Mouse (Mus musculus) myocyte (in vitro differentiated cells): ENCODE results near the gene Sema4a. TPM values are rescaled to one million over a fixed set of nuclear protein-coding genes. Genes with fewer than 3 reads are reported as not detected.

Source experiments
- H3K27me3 ChIP-seq: one replicate; pipeline ENCODE4 v1.6.1; 2011; ENCODE audit not compliant: control insufficient read depth, insufficient read depth, insufficient read length
- H3K36me3 ChIP-seq: one replicate; pipeline ENCODE4 v1.6.1; 2011; ENCODE audit not compliant: control insufficient read depth, insufficient read depth
- H3K4me2 ChIP-seq: one replicate; pipeline ENCODE4 v1.6.1; 2011; ENCODE audit warnings: low read depth, control low read depth
- H3K4me3 ChIP-seq: one replicate; pipeline ENCODE4 v1.5.1; 2011; ENCODE audit warnings: mild to moderate bottlenecking, control low read depth, moderate library complexity
- H3K79me2 ChIP-seq: one replicate; pipeline ENCODE4 v1.6.1; 2011; ENCODE audit not compliant: control insufficient read depth, insufficient read depth
- H3ac ChIP-seq: one replicate; pipeline ENCODE4 v1.6.1; 2011; ENCODE audit not compliant: control insufficient read depth, insufficient read length
- CEBPB ChIP-seq: IDR thresholded peaks from 2 replicates; pipeline ENCODE4 v1.6.1; 2011; ENCODE audit warnings: mild to moderate bottlenecking, moderate library complexity; ENCODE audit not compliant: poor library complexity, insufficient read depth, severe bottlenecking
- E2F4 ChIP-seq: IDR thresholded peaks from one replicate; pipeline ENCODE4 v1.6.1; 2011; ENCODE audit warnings: mild to moderate bottlenecking, control low read depth, moderate library complexity; ENCODE audit not compliant: insufficient read depth
- MAX ChIP-seq: IDR thresholded peaks from one replicate; pipeline ENCODE4 v1.6.1; 2011; ENCODE audit warnings: low read depth, mild to moderate bottlenecking, control low read depth
- MYOD1 ChIP-seq, 3 experiments: IDR thresholded peaks; one replicate each; pipeline ENCODE4 v1.6.1; 2011; ENCODE audit warnings: control low read depth in 2 of 3, low read depth in 2 of 3, mild to moderate bottlenecking in 2 of 3, moderate library complexity in 1 of 3; ENCODE audit not compliant: insufficient read length in 2 of 3, control insufficient read depth in 1 of 3
- MYOG ChIP-seq, 3 experiments: IDR thresholded peaks; one replicate each; pipeline ENCODE4 v1.6.1; 2011; ENCODE audit warnings: control low read depth in 2 of 3, low read depth in 2 of 3, mild to moderate bottlenecking in 2 of 3; ENCODE audit not compliant: insufficient read length in 2 of 3, control insufficient read depth in 1 of 3, insufficient read depth in 1 of 3
- POLR2A ChIP-seq: IDR thresholded peaks from one replicate; pipeline ENCODE4 v1.6.1; 2011; ENCODE audit warnings: low read depth, mild to moderate bottlenecking, control low read depth, moderate library complexity; ENCODE audit not compliant: insufficient read length
- POLR2AphosphoS2 ChIP-seq: IDR thresholded peaks from one replicate; pipeline ENCODE4 v1.6.1; 2011; ENCODE audit warnings: low read depth, control low read depth; ENCODE audit not compliant: insufficient read length
- REST ChIP-seq: IDR thresholded peaks from one replicate; pipeline ENCODE4 v1.6.1; 2011; ENCODE audit warnings: mild to moderate bottlenecking, control low read depth, moderate library complexity; ENCODE audit not compliant: insufficient read depth, insufficient read length
- SRF ChIP-seq: IDR thresholded peaks from one replicate; pipeline ENCODE4 v1.6.1; 2011; ENCODE audit warnings: low read depth; ENCODE audit not compliant: control insufficient read depth, insufficient read length
- TCF12 ChIP-seq: IDR thresholded peaks from one replicate; pipeline ENCODE4 v1.6.1; 2011; ENCODE audit warnings: mild to moderate bottlenecking, control low read depth; ENCODE audit not compliant: poor library complexity, insufficient read depth, severe bottlenecking
- TCF3 ChIP-seq: IDR thresholded peaks from one replicate; pipeline ENCODE4 v1.6.1; 2011; ENCODE audit warnings: low read depth, control low read depth; ENCODE audit not compliant: insufficient read length
- USF1 ChIP-seq: IDR thresholded peaks from one replicate; pipeline ENCODE4 v1.6.1; 2011; ENCODE audit warnings: low read depth, mild to moderate bottlenecking, control low read depth, moderate library complexity
- polyA plus RNA-seq: library from polyadenylated mRNA; unstranded; fragments of >200 nt; fragmentation: generic; extraction: Trizol; gene quantifications from one replicate; pipeline ENCODE4 v1.2.1, GENCODE M21; 2012; ENCODE audit warnings: missing spikeins

Sema4a gene
- 0.35 TPM for polyA plus RNA-seq

GRCm38 (mm10) chr3:88460983-88461696 is at the start of gene Sema4a:
Sema4a (minus strand) TSS chr3:88461182.
- no peak within 1 kb of the TSS for H3ac ChIP-seq
- H3K79me2 ChIP-seq = no peaks in the 10 kb centered on the region
- H3K4me3 ChIP-seq = no peak within 1 kb of the TSS
- TF ChIP-seq USF1 = no peak
- no peak for TF ChIP-seq TCF12
- no peak for TF ChIP-seq MAX
- H3K36me3 ChIP-seq = no peaks in the 10 kb centered on the region
- H3K4me2 ChIP-seq = no peak within 1 kb of the TSS
- no peaks in the 10 kb centered on the region for H3K27me3 ChIP-seq

DNA sequence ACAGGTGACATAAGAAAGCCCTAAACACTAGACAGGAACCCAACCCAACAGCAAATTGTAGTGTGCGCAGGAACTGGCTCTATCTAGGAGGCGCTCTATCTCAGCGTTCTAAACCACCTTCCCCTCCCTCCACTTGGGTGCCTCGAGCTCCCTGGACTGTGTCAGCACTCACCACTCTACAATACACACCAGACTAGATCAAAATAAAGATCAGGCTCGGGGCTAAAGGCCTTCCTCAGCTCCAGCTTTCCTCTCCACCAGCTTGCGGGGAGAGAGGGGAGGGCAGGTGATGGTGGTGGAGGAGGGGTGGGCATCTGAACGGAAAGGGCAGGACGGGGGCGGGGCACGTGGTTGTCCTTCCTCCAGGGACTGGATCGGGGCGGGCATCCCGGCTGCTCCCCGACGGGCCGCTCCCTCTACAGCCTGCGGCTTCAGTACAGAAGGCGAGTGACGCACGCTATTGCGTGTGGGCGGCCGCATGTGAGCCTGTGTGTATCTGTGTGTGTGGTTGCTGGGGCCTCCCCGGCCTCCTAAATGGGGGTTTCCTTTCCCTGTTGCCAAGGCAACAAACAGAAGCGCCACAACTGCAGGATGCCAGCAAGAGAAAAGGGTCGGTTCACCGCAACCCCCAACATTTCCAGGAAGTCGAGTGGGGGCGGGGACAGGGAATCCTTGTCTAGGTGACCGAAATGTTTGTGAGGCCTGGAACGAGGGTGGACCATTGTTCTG is 48.9 kb upstream of the Sema4a start, which contains the start of gene Lmna:
Gene Lmna (minus strand): TSS at position 265 of the 729 bp plus-strand sequence.
- H3K4me2 ChIP-seq = peak within 1 kb of the TSS; percentile 89
- TF ChIP-seq POLR2A (peak; percentile 76), MYOG (IDR thresholded peaks at IDR 0.05; ENCODE audit: control insufficient read depth in 1 of 3, insufficient read depth in 1 of 3, insufficient read length in 2 of 3, low read depth in 2 of 3) (peak in 1 of 3 experiments; percentile 63), MYOD1 (IDR thresholded peaks at IDR 0.05; ENCODE audit: control insufficient read depth in 1 of 3, insufficient read length in 2 of 3, low read depth in 2 of 3) (peak in 2 of 3 experiments; percentile 3 to 79), SRF (no peak), TCF3 (no peak), TCF12 (no peak), REST (no peak), USF1 (no peak), POLR2AphosphoS2 (no peak), E2F4 (no peak), MAX (peak; percentile 22), CEBPB (no peak)

DNA sequence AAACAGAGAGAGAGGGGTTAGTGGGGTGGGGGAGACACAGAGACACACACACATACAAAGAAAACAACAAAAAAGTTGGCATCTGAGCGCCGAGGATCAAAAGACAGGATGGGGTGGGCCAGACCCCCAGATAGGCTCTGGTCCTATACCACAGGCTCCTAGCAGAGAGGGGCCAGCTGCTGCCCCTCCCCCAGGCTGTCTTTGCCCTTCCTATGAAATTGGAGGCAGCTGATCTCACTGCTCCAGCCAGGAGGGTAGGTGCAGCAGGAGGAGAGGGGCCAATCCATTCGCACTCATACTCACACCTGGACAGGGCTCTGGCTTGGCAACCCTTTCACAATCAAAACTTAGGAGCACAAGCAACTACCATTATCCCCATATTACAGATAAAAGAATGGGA is 48.3 kb upstream of the Sema4a start:
- Histone ChIP-seq H3K4me3 (peak overlapping the region; percentile 32), H3ac (no peak overlapping the region), H3K79me2 (no peaks in the 10 kb centered on the region), H3K27me3 (no peaks in the 10 kb centered on the region), H3K4me2 (peak overlapping the region; percentile 89), H3K36me3 (no peaks in the 10 kb centered on the region)
- TF ChIP-seq TCF12 = no peak
- TF ChIP-seq MYOG (IDR thresholded peaks at IDR 0.05; ENCODE audit: control insufficient read depth in 1 of 3, insufficient read depth in 1 of 3, insufficient read length in 2 of 3, low read depth in 2 of 3) = peak in 1 of 3 experiments; percentile 31
- no peak for TF ChIP-seq CEBPB
- TF ChIP-seq USF1 = no peak

More for the DNA sequence above, 48.9 kb upstream of the Sema4a start, which contains the start of gene Lmna:
- Histone ChIP-seq H3K4me3 (peak within 1 kb of the TSS; percentile 32), H3ac (no peak within 1 kb of the TSS), H3K36me3 (no peaks in the 10 kb centered on the region), H3K27me3 (no peaks in the 10 kb centered on the region), H3K79me2 (no peaks in the 10 kb centered on the region)

DNA sequence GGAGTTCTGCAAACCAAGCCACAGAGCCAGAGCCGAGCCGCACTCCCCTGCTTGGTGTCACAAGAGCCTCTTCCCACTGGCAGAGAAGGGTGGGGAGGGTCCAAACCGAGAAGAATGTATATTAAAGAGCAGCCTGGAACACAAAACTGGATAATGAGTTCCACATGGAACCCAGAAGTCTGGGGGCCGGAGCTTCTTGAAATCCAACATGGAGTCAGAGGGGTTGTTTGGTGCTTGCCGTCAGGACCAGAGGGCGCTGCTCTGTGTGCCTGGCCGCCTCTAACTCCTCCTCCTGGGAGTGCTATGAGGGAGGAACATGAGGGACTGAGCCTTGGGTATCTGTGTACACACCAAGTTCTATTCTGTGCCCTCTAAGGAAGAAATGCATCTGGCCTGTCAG is 44.8 kb upstream of the Sema4a start:
- Histone ChIP-seq H3K36me3 (no peaks in the 10 kb centered on the region), H3K4me2 (no peak overlapping the region), H3K79me2 (peaks cover 22% of the 10 kb centered on the region), H3K27me3 (no peaks in the 10 kb centered on the region), H3K4me3 (no peak overlapping the region), H3ac (no peak overlapping the region)
- TF ChIP-seq REST (no peak), USF1 (no peak), MAX (no peak), CEBPB (no peak), MYOG (IDR thresholded peaks at IDR 0.05; ENCODE audit: control insufficient read depth in 1 of 3, insufficient read depth in 1 of 3, insufficient read length in 2 of 3, low read depth in 2 of 3) (no peak), E2F4 (no peak), TCF12 (no peak)

- H3K36me3 ChIP-seq = no peaks in the 10 kb centered on the region
- TF ChIP-seq CEBPB (no peak), REST (no peak)
- no peak overlapping the region for H3ac ChIP-seq
- H3K4me2 ChIP-seq = no peak overlapping the region
- peaks cover 28% of the 10 kb centered on the region for H3K79me2 ChIP-seq
- no peaks in the 10 kb centered on the region for H3K27me3 ChIP-seq
- no peak overlapping the region for H3K4me3 ChIP-seq
Observed at GRCm38 (mm10) chr3:88505081-88505480, 44.1 kb upstream of the Sema4a start.
